Mouse (Mus musculus) layer of hippocampus, postnatal 36 days (tissue): ENCODE results near the gene Large1. TPM values are rescaled to one million over a fixed set of nuclear protein-coding genes. Genes with fewer than 3 reads are reported as not detected.
"Not testable (repeated sequence)": the region's sequence is repeated elsewhere in the genome, so short reads cannot be mapped to it uniquely, and the experiment has no call there.

Source experiments
- DNase-seq, 2 experiments: peaks; one replicate each; pipeline ENCODE4 v3.0.0; 2022
- total RNA-seq, 2 experiments: library from RNA; stranded (reverse); gene quantifications; 2 replicates each; pipeline ENCODE4 v1.2.3; 2021

Large1 gene
- total RNA-seq, 2 experiments from 2014 or later, result 152 to 153 TPM

- no peak for DNase-seq
Observed at GRCm38 (mm10) chr8:73293655-73294054, 59.7 kb downstream of the Large1 start.

- DNase-seq, result no peak
Observed at GRCm38 (mm10) chr8:73291630-73292029, 61.7 kb downstream of the Large1 start.

- DNase-seq, result no peak
Observed at GRCm38 (mm10) chr8:73290636-73291035, 62.7 kb downstream of the Large1 start.

- DNase-seq, result no peak
Observed at GRCm38 (mm10) chr8:73289831-73290230, 63.5 kb downstream of the Large1 start.

- DNase-seq, result no peak
Observed at GRCm38 (mm10) chr8:73281996-73282395, 71.3 kb downstream of the Large1 start.

- no peak for DNase-seq
Observed at GRCm38 (mm10) chr8:73276015-73276414, 77.3 kb downstream of the Large1 start.

GRCm38 (mm10) chr8:73275445-73275844 lies 77.9 kb downstream of the Large1 start:
- not testable (repeated sequence) for DNase-seq

- no peak for DNase-seq
Observed at GRCm38 (mm10) chr8:73273150-73273549, 80.2 kb downstream of the Large1 start.

- DNase-seq, result no peak
Observed at GRCm38 (mm10) chr8:73270991-73271390, 82.3 kb downstream of the Large1 start.

GRCm38 (mm10) chr8:73257981-73258380 lies 95.4 kb downstream of the Large1 start:
- no peak for DNase-seq

GRCm38 (mm10) chr8:73244186-73244585 lies 109.2 kb downstream of the Large1 start:
- no peak for DNase-seq

GRCm38 (mm10) chr8:73242066-73242465 lies 111.3 kb downstream of the Large1 start:
- DNase-seq, result no peak

GRCm38 (mm10) chr8:73234209-73234608 lies 119.1 kb downstream of the Large1 start:
- no peak for DNase-seq

GRCm38 (mm10) chr8:73233358-73234041 lies 119.8 kb downstream of the Large1 start:
- peak; percentile 14 to 25 for DNase-seq

GRCm38 (mm10) chr8:73226841-73227240 lies 126.5 kb downstream of the Large1 start:
- DNase-seq, result no peak

- no peak for DNase-seq
Observed at GRCm38 (mm10) chr8:73225654-73226053, 127.7 kb downstream of the Large1 start.

- DNase-seq, result no peak
Observed at GRCm38 (mm10) chr8:73219178-73219811, 134.0 kb downstream of the Large1 start.

GRCm38 (mm10) chr8:73206831-73207230 lies 146.5 kb downstream of the Large1 start:
- DNase-seq, result no peak

GRCm38 (mm10) chr8:73201854-73202253 lies 151.5 kb downstream of the Large1 start:
- DNase-seq, result no peak

- DNase-seq, result no peak
Observed at GRCm38 (mm10) chr8:73197714-73198113, 155.6 kb downstream of the Large1 start.

GRCm38 (mm10) chr8:73188684-73189083 lies 164.7 kb downstream of the Large1 start:
- no peak for DNase-seq

- no peak for DNase-seq
Observed at GRCm38 (mm10) chr8:73187381-73187780, 166.0 kb downstream of the Large1 start.

GRCm38 (mm10) chr8:73178434-73178833 lies 174.9 kb downstream of the Large1 start:
- no peak for DNase-seq

- DNase-seq, result no peak
Observed at GRCm38 (mm10) chr8:73172661-73173060, 180.7 kb downstream of the Large1 start.
